Mouse (Mus musculus) urinary bladder, adult 2 months (tissue): Measurements from ENCODE around the gene Rps26. TPM values are rescaled to one million over a fixed set of nuclear protein-coding genes. Genes with fewer than 3 reads are reported as not detected.
"Not testable (repeated sequence)": the region's sequence is repeated elsewhere in the genome, so short reads cannot be mapped to it uniquely, and the experiment has no call there.

ENCODE experiments used
- DNase-seq: peaks from one replicate; pipeline ENCODE4 v3.0.0; 2022; ENCODE audit warnings: low spot score
- polyA plus RNA-seq: library from polyadenylated mRNA; depleted of rRNA; stranded (reverse); fragments of >200 nt; gene quantifications from 2 replicates; pipeline ENCODE4 v1.2.3, GENCODE M21; 2012

The Rps26 gene
- polyA plus RNA-seq, 1 experiment, result 1,154 TPM

DNA sequence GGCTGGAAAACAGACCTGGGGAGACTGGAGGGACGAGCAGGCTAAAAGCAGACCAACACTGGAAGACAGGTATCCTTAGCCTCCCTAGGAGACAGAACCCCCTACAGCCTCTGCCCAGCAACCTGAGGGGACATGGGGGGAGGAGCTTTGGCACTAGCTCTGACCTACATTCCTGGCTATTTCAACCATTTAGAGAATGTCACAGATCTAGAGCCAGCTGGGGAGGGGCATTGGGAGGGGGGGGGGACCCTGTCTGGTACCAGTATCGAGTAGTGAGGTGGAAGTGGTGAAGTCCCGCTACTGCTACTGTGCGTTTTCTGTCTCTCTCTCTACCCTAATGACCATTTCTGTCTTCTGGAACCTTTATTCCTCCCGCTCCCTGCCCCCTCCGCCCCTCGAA lies 15.3 kb upstream of the Rps26 start:
- no peak for DNase-seq

GRCm38 (mm10) chr10:128640891-128641290 lies 14.3 kb upstream of the Rps26 start:
- DNase-seq, result no peak

GRCm38 (mm10) chr10:128639999-128640398 lies 13.5 kb upstream of the Rps26 start:
- no peak for DNase-seq

DNA sequence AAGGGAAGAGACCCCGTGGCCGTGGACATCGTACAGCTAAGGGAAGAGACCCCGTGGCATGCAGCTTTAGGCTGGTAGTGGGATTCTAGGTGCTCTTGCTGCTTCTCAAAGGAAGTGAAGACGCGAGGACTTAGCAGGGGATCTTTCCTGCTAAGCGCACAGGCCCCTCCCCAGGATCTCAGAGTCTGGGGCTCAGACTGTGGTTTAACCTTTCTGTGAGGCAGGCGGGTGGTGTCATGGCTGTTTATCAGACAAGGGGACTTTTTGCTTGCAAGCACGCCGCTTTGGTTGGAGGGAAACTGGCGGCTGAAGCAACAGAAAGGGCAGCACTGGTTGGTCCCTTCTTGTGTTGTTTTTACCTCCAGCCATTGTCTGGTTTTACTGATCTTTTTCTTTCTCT lies 10.5 kb upstream of the Rps26 start:
- no peak for DNase-seq

DNA sequence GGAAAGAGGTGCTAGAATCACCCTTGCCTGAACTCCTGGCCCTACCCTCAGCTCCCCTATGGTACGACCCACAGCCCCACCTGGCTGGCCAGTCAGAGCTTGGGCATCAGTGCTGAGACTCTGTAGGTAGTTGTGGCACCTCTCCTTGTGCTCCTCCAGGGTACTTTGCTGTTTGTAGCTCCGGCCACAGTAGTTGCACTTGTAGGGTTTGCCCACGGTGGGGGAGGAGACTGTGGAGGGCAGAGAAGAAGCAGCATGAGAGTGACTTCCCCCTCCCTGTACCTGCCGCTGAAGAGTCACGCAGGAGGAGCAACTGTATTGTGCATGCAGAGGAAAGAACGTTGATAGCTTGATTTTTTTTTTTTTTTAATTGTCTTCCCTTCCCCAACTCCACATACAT lies 10.0 kb upstream of the Rps26 start:
- no peak for DNase-seq

- no peak for DNase-seq
Observed at GRCm38 (mm10) chr10:128635697-128636096, 9.2 kb upstream of the Rps26 start.

GRCm38 (mm10) chr10:128631571-128631970 lies 5.0 kb upstream of the Rps26 start:
- DNase-seq, result no peak

DNA sequence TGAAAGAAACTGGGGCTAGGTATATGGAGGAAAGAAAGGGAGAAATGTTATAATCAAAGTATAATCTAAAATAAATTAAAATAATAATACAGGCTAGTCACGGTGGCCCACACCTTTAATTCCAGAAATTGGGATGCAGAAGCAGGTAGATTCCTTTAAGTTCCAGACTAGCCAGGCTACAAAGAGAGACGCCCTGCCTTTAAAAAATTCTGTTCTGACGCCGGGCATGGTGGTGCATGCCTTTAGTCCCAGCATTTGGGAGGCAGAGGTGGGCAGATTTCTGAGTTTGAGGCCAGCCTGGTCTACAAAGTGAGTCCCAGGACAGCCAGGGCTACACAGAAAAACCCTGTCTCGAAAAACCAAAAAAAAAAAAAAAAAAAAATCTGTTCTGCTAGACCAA lies 3.8 kb upstream of the Rps26 start:
- DNase-seq, result not testable (repeated sequence)

GRCm38 (mm10) chr10:128629746-128630145 lies 3.2 kb upstream of the Rps26 start:
- DNase-seq, result no peak

DNA sequence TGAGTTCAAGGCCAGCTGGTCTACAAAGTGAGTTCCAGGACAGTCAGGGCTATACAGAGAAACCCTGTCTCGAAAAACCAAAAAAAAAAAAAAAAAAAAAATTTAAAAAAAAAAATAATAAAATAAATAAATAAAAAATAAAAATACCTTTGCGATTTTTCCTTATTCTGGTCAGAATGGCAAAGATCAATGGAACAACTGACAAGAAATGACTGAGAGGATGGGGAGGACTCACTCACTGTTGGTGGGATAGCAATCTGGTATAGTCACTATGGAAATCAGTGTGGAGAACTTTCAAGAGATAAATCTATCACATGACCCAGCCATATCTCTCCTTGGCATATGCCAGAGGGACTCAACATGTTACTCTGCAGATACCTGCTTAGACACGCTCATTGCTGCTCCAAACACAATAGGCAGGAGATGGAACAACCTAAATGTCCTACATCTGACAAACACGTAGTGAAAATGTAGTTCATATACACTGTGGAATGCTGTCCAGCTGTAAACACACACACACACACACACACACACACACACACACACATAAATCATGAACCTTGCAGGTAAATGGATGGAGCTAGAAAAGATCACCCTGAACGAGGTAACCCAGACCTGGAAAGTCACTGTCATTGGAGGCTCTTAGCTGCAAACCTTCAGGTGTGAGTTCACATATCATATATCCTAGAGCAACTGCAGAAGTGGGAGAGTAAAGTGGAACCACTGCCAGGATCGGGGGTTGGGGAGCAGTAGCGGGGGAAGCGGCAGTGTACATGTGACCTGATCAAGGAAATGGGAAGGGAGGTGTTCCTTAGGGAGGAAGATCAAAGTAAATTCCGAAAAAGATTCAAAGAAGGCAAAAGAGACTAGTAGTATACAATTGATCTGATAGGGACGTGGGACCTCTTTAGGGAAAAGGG lies 1.1 kb upstream of the Rps26 start:
- no peak for DNase-seq

GRCm38 (mm10) chr10:128625287-128625894 lies 1.2 kb downstream of the Rps26 start:
- DNase-seq, result no peak

- not testable (repeated sequence) for DNase-seq
Observed at GRCm38 (mm10) chr10:128623106-128623613, 3.4 kb downstream of the Rps26 start.

GRCm38 (mm10) chr10:128622702-128623101 lies 3.8 kb downstream of the Rps26 start:
- no peak for DNase-seq

DNA sequence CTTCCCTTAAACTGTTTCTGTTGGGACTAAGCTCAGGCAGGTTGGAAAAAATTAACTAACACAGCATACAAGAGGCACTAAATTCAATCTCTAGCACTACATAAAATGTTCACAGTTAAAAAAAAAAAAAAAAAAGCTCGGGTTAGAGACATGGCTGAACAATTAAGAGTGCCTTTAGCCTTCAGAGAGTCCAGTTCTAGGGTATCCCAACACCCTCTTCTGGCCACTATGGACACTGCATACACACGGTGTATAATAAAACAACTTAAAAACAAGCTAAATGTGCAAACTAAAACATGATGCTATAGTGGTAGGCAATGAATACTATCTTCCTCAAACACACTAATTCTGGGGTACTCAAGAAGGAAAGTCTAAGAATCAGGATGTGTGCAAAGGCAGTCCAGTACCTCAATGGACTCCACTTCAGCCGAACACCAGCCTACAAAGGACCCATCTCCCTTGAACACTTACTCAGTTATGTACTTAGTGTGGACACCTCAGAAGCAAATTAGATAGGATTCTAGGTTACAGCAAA lies 4.5 kb downstream of the Rps26 start:
- DNase-seq, result no peak

- DNase-seq, result no peak
Observed at GRCm38 (mm10) chr10:128620241-128620640, 6.3 kb downstream of the Rps26 start.

DNA sequence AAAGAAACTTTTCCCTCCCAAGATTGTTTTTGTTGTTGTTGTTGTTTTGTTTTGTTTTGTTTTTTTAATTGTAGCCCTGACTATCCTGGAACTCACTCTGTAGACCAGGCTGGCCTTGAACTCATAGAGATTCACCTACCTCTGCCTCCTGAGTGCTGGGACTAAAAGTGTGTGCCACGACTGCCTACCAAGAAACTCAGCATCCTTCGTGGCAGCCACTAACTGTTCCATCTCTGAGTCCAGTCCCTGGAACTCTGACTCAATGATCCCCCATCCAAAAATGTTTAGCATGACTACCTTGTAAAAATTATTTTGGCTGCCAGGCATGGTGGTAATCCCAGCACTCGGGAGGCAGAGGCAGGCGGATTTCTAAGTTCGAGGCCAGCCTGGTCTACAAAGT lies 7.4 kb downstream of the Rps26 start:
- DNase-seq, result not testable (repeated sequence)

GRCm38 (mm10) chr10:128618570-128618969 lies 8.0 kb downstream of the Rps26 start:
- DNase-seq, result no peak

- DNase-seq, result not testable (repeated sequence)
Observed at GRCm38 (mm10) chr10:128615798-128616448, 10.6 kb downstream of the Rps26 start.

GRCm38 (mm10) chr10:128614934-128615333 lies 11.6 kb downstream of the Rps26 start:
- DNase-seq, result no peak

DNA sequence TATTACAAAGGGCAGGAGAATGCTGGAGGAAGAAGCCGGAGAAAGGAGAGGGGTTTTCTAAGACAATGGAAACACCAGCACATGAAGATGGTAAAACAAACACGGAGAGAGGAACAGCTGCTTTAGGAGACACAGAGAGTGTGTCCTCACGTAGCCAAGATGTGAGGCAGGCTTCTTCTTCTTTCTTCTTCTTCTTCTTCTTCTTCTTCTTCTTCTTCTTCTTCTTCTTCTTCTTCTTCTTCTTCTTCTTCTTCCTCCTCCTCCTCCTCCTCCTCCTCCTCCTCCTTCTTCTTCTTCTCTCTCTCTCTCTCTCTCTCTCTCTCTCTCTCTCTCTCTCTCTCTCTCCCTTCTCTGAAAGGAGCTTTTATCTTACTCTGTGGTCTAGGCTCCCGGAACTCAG lies 12.7 kb downstream of the Rps26 start:
- not testable (repeated sequence) for DNase-seq

DNA sequence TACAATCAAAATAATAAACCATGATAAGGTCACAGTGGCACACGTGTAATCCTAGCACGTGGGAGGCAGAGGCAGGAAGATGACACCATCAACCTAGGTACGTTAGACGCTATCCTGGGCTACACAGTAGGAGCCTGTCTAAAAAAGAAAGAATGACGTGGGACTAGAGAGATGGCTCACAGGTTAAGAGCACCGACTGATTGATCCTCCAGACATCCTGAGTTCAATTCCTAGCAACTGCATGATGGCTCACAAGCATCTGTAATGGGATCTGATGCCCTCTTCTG lies 13.4 kb downstream of the Rps26 start:
- no peak for DNase-seq

- peak; percentile 40 for DNase-seq
Observed at GRCm38 (mm10) chr10:128612433-128613153, 14.0 kb downstream of the Rps26 start.
